Mouse (Mus musculus) stomach, postnatal 0 days (tissue): ENCODE results near the gene Spata1.

Source experiments
- CTCF ChIP-seq: IDR thresholded peaks from 2 replicates; pipeline ENCODE4 v1.5.1; 2016; ENCODE audit warnings: antibody characterized with exemption, low read depth, mild to moderate bottlenecking, moderate library complexity
- EP300 ChIP-seq: optimal IDR thresholded peaks from 2 replicates; pipeline ENCODE3; 2016; ENCODE audit warnings: antibody characterized with exemption

- TF ChIP-seq CTCF (no peak), EP300 (no peak)
These were observed 73.1 kb downstream of the Spata1 start for GRCm38 (mm10) chr3:146426489-146426888.
